Mouse (Mus musculus) MN1 (cell line): ENCODE data around the gene Fgg.

ENCODE experiments used
- DNase-seq: peaks from one replicate; pipeline ENCODE4 v3.0.0-alpha.2; 2016; ENCODE audit warnings: low spot score

The Fgg gene

DNA sequence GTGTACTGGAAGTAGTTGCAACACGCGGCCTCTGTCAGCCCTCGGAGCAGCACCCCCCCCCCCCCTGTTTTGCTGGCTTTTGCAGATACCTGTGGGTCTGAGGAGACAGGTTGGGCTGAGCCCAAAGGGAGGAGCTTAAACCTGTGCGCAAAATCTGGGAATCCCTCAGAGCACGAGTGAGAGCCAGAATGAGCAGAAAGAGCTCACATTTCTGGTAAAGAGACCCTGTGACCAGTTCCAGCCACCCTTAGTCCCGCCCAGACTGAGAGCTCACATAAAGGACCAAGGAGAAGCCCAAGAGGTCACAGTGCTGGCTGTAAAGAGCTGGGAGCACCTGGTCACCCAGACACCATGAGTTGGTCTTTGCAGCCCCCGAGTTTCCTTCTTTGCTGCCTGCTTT is at the start of gene Fgg:
Gene Fgg, plus strand, starts transcription at position 168 of the 400 bp plus-strand sequence.
- DNase-seq: no peak

DNA sequence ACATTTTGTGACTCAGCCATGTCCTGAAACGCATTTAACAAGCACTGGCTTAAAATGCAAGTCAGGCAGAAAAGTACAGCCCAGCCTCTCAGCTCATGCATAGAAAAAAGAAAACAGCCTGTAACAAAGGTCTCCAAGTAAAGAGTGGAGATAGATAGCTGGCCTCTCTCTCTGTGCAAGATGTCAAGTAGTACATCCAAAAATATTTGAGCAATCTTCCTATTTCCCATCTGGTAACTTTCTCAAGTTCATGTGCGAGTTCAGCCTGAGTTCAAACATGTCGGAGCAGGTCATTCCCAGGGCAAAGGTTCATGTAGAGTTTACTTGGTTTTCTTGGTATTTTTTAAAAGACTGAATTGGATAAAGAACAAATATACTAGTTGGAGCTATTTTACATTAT is 36.5 kb upstream of the Fgg start:
- no peak for DNase-seq

DNA sequence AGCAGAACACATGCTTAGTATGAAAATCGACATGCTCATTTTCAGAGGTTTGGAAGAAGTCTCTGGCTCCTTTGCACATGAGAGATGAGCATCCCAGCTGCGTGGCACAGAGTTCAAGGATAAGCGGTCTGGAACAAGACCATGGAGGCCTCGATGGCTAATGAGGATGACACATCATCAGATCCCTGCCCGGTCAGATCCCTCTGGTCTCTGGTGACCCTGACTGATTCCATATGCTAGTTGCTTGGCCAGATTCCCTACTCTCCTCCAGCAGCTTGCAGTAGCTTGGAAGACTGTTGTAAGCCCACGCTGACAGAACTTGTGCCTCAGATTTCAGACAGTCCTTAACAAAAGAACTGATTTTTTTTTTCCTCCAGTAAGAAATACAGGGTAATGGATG is 26.7 kb upstream of the Fgg start:
- DNase-seq: no peak

DNA sequence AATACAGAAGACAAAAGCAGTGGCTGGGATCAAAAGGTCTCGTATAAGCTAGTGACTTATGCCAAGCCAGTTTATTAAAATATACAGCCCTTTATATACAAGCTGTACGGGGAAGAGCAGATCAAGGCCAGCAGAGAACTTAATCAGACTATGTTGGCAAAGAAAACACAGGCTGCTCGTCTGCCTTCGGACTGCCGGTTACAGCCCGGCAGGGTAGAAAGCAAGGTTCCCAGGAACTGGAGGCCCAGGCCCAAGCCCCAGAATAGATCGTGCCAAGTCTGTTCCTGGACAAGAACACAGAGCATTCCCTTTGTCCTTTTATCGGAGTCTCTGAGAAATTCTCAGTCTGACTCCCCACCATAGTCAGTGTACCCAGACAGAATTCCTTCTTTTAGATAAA is 25.7 kb upstream of the Fgg start:
- DNase-seq: no peak

DNA sequence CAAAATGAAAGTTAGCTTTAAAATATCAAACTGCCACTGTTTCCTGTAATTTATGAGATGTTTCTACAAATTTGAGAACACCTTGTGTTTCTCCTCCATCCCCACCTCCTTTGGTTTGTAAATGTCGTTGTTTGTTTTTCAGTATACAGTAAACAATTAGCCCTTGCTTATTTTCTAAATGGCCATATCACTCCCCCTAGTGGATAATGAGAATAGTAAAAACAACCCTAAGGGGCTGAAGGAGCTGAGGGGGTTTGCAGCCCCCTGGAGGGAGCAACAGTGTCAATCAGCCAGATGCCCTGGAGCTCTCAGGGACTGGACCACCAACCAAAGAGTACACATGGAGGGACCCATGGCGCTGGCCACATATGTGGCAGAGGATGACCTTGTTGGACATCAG is 22.7 kb upstream of the Fgg start:
- DNase-seq: no peak

DNA sequence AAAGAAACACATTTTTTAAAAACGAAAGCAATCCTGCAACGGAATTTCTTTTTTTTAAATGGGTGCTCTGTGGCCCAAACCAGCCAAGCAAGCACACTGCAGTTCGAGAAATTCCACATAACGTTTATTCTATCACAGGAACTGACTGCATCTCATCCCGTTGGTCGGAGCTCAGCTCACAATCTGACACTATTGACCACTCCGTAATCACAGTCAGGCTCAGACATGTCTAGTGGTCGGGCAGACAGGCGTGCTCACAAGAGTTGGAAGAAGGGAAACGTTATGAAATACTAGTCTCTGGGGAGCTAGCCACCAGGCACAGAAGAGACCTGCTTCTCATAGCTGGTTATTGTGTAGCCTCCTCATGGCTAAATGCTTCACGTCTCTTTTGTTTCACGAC is 15.6 kb upstream of the Fgg start:
- no peak for DNase-seq

DNA sequence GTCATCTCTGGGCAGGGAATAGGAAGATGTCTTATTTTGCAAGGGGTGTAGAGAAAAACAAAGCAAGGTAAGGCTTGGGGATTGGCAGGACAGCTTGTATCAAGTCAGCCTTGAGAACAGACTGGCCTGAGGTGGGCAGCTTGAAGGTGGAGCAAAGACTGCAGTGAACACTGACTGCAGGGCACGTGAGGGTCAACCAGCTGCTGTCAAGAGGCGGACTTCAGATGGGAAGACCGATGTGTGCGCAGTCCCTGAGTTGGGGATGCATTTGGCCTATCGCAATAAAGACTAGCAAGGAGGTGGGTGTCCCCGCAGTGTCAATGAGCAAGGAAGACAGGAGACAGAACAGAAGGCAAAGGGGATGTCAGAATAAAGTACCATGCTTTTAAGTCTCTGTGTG is 14.6 kb upstream of the Fgg start:
- DNase-seq: no peak

DNA sequence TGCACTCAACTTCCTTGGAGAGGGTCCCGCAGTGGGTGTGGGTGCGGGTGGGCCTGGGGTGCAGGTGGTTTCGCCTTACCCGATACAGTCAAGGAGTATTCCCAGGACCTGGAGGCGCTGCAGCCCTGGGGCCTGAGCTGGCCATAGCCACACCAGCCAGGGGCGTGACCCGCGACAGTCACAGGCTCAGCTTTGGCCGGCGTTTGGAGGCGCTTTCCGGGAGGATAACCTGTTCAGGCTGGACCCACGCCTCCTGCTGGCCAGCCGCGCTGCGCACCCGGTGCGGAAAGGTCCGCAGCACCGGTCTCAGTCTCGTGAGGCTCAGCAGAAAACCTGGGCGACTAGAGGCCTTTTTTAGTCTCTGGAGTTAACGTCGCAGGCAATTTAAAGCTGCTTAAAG is 12.2 kb upstream of the Fgg start:
- no peak for DNase-seq

DNA sequence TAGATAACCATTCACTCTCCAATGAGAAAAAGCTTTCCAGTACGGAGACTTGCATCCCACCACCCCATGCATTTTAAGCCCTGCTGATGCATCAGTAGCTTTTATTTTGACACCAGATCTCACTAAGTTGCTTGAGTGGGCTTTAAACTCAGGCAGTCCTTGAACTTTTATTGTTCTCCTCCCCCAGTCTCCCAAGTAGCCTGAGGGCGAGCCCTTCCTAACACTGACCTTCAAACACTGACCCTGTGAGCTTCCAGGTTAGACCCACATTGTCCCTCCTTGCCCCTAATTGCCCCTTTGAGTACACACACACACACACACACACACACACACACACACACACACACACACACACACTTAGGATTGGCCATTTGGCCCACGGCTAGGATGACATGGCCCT is 10.9 kb upstream of the Fgg start:
- DNase-seq: no peak

DNA sequence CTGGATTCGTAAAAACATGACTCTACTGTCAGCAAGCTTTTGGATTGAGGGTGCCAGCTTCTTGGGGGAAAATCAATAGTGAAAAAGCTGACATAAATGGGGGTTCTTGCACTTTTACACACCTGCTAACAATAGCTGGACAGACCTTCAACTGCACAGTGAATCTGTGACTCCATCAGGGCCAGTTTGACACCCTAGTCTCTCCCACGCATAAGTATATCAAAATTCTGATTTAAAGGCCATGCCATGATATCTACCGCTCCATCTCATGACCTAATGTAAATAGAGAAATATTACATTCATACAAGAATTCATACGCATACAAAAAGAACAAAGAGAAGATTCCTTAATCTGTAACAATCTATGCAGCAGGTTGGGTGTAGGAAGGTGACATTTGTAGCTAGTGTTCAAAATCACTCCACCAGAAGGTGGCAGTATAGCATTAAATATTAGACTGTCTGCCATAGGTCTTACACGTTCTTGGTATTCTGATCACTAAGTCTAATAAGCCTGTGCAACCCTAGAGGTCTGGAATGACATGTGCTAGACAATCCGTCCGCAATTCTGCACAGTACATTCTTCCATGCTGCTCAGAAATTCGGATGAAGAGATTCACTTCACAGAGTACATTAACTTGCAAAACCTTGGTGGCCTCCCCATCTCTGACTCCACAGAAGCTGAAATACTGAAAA is 8.6 kb upstream of the Fgg start:
- DNase-seq: peak; percentile 72

DNA sequence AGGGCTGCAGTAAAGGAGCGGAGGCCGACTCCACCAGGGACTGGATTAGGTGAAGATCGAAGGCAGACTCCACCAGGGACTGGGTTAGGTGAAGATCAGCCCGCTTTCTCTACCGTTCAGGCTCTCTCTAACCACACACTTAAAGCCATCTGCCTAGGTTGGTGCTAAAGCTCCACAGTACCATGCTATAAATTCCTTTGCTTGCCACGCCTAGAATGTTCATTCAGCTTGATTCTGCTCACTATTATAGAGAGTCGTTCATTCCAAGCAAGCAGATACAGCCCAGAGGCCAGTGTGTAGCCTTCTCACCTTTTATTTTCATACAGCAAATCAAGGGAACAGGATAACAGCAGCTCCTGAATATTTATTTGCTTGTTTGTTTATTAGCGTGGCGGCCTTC is 7.5 kb upstream of the Fgg start:
- DNase-seq: no peak

DNA sequence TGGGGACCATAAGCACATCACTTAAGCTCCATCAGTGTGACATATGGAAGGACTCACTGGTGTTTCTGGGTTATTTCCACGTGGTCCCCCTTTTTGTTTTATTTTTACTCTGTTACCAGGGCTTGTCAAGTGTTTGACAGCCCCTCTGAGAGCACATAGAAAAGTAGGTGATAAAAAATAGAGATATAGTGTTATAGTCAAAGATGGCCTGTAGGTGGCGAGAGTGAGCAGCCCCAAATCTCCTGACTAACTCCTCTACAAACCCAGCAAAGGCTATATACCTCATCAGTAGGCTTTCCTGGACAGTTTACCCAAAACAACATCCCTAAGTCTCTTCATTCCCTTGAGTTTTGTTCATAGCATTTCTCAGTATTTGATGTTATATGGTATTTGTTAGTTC is 5.3 kb upstream of the Fgg start:
- DNase-seq: peak; percentile 17

DNA sequence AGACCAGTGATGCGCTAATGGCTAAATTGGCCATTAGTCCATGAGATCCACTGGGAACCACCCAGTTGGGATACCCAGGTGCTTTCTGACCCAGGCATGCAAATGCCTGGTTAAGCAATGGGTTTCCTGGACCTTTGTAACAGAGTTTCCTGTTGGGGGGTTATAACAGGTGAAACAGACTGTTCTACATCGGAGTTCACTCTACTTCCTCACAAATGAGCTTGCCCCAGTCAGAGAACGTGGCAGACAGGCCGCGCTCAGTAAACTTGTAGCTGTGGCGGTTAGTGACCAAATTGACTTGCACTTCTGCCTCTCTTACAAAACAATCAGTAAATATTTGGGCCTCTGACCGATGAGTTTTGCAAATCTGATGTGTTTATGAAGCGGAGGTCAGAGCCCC is 4.5 kb upstream of the Fgg start:
- no peak for DNase-seq

DNA sequence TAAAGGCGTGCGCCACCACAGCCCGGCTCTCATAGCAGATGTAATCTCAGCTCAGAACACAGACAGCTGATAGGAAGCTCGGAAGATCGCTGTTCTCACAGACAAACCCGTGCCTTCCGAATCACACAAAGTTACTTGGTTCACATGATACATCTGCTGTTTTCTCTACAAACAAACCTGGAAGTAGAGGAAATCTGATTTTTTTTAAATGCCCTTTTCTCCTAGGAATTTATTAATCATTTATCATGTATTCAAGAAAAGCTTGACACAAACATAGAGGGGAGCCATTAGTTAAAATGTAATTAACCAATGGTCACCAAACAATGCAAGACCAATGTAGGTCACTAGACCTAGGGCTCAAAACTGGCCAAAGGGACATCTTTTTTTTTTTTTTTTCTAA is 2.7 kb upstream of the Fgg start:
- DNase-seq: no peak

DNA sequence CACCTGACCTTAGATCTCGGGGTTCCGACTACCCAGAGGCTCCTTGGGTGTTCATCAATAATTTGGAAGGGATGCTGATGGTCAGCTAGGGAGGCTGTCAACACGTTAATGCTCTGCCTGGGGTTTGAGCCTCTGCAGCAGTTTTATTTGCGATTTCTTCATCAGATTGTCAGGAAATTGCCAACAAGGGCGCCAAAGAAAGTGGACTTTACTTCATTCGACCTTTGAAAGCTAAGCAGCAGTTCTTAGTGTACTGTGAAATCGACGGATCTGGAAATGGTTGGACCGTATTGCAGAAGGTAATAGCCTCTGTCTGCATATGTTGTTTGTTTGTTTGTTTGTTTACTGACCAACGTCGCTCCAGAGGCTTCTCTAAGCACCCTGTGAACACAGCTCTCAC is 2.8 kb downstream of the Fgg start:
- DNase-seq: no peak

DNA sequence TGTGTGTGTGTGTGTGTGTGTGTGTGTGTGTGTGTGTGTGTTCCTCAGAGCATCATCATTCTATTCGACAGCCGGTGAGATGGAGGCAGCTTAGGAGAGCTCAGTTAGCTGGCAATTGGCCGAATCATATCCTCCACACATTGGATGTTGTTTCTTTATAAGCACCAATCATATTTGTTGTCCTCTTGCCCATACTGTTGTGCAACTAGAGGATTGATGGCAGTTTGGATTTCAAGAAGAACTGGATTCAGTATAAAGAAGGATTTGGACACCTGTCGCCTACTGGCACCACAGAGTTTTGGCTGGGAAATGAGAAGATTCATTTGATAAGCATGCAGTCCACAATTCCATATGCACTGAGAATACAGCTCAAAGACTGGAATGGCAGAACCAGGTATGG is 3.6 kb downstream of the Fgg start:
- no peak for DNase-seq

DNA sequence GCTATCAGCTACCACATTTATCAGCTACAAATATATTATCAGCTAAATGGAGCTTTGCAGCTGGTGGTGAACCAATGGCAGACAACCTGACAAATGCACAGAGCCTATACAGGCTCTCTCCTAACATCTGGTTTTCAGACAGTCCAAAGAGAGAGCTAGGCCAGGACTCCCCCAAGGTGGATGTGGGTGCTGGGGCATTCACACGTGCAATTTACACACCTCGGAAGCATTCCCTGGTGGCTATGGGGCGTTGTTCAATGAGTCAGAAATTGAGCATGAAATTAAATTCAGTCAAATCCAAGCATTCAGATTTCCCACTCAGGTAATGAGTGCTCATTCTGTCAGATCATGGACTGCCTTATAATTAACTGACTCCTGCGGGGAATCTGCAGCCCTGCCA is 4.0 kb downstream of the Fgg start:
- DNase-seq: no peak

DNA sequence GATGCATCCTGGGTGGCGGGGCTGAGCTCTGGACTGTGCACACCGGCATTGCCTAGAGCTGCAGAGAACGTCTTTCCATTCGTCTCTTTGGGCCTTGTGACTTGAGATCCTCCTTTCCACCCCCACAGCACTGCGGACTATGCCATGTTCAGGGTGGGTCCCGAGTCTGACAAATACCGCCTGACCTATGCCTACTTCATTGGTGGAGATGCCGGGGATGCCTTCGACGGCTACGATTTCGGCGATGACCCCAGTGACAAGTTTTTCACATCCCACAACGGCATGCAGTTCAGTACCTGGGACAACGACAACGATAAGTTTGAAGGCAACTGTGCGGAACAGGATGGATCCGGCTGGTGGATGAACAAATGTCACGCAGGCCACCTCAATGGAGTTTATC is 5.1 kb downstream of the Fgg start:
- DNase-seq: no peak

DNA sequence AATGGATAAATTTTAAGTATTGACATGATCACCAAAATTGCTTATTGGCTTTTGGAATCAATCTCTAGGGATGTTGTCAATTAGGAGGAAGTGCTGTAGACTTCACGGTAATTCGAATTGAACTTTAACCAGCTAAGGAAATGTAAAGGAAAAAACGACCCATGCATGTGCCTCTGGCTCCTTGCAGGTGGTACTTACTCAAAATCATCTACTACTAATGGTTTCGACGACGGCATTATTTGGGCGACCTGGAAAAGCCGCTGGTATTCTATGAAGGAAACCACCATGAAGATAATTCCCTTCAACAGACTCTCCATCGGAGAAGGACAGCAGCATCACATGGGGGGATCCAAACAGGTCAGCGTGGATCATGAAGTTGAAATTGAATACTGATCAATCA is 6.4 kb downstream of the Fgg start:
- no peak for DNase-seq

DNA sequence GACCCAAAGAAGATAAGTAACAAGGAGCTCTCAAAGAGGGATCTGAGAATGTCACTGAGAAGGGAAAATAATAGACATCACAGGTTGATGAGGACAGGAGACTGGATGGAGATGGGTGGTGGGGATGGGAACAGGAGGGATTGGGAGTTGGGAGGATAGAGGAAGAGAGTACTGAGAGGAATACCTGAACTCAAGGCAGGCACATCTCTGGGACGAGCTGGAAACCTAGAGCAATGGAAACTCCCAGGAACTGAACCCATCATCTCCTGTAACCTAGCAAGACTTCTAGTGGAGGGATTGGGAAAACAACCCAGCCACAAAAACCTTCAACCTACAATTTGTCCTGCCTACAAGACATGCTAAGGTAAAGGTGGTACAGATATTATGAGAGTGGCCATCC is 8.7 kb downstream of the Fgg start:
- no peak for DNase-seq

DNA sequence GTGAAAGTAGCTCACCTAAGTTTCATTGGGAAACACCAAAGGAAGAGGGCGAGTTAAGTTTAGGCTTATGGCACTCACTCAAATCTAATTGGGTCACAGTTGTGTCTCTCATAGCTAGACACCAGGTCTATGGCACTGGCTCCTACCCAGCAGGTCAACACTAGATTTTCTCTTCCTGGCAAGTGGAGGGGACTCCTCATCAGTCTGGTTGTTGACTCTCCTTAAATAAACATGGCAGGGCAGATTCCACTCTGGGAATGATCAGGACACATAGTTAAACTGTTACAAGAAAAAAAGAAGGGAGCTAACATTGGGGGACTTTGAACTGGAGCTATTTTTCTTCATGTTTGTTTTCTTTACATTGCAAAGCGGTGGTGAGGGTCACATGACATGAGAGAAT is 12.9 kb downstream of the Fgg start:
- no peak for DNase-seq

DNA sequence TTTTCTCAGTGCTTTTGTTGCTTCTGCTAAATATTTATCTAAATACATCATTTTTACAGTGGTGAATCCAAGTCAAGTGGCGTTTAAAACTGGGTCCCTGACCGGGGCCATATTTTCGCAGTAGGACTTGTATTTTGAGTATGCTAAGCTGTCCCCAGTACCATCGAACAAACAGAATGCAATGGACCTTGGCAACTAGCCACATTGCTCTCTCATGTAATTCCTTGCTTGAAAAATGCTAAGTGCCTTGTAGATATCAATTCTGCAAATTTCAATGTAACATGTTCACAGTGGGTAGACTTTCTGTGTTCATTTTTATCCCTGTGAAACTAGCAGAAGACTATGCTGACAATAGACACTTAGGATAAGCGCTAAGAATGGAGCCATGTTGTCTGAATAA is 13.7 kb downstream of the Fgg start:
- no peak for DNase-seq

DNA sequence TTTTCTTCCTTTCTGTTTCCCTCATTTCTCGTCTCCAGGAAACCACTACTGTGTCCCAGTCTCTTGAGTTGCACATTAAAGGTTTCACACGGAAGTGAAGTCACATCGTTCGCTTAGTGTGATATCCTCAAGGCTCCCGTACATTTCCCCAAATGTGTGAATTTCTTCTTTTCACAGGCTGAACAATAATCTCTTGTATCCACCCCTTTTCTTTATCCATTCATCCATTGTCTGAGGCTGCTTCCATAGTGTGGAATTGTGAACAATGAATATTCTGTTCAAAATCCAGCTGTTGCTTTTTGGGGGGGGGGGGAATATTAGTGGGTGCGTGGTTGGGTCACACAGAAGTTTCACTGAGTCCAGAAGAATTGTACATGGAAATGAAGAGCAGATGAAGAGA is 17.5 kb downstream of the Fgg start:
- DNase-seq: no peak

DNA sequence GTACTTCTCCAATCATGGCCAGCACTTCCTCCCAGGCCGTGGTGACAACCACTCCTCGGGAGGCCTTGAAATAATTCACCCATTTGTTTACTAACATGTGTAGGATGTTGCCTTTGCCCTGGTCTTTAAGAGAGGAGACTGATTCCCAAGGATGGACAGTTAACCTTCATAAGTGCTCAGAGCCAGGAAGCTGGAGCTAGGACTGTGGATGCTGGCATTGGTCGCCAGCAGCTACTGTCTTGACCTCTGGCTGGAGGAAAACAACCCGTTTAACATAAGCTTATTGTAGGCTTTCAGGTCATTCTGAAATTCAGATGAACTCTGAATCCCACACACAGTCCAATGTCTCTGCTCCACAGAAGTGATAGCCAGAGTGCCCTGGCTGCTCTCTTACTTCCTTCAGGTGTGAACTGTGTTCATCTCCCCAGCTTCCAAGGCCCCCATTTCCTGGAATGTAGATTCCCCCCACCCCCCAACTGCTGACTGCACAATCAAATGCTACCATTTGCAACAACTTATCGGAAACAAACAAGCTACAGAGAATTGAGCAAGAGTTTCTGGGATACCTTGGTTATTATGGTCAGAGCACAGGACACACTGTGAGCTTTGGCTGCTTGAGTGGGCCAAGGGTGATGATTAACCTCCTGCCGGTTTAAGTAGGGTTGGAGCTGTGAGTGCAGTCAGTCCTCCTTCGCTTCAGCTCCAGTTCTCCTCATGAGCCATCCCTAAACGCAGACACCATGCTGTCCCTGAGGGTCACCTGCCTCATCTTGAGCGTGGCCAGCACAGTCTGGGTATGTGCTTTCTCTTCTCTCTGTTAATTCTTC is 18.2 kb downstream of the Fgg start, which contains the start of gene Fga:
Gene Fga, plus strand, starts transcription at position 602 of the 827 bp plus-strand sequence.
- no peak for DNase-seq
